Mouse (Mus musculus): ENCODE results near the gene Gm5478. TPM values are rescaled to one million over a fixed set of nuclear protein-coding genes. Genes with fewer than 3 reads are reported as not detected.

The Gm5478 gene
- polyA plus RNA-seq (2014; fragmentation: Illumina TruSeq; extraction: RNeasy Lipid Tissue Mini Kit (QIAGEN cat#74804); ENCODE audit: low read depth, low replicate concordance) = not detected

DNA sequence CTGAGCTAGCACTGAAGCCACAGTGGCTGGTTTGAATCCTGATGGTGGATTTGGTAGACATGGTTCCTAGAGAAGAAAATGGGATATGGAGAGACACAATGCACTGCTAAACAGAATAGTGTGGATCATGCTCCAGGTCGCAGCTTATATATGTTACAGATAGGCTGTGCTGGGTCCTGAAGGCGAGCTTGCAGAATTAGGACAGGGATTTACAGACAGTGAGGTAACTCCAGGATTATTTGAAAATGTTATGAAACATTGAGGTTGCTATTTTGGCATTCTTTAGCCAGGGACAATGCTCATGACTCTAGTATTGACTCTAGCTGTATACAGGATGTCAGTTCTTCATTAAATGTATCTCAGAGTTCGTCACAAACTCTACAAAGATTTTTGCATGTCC is at the start of gene Gm5478:
Gene Gm5478 (minus strand): TSS at position 101 of the 400 bp plus-strand sequence.

DNA sequence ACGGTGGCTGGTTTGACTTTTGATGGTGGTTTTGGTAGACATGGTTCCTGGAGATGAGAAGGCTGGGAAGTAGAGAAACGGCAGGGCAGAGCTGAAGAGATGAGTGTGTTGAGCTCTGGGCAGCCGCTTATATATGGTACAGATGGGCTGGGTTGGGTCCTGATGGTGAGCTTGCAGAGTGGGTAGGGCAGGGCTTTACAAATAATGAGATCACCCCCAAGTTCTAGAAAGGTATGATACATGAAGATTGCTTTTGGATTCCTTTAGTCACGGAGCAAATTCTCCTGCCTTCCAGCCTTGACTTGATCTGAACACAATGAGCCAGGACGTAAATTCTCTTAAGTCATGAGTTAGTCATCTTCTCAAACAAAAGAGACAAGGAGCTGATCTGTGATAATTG is 47.0 kb upstream of the Gm5478 start, which contains the start of gene Krt6a:
Gene Krt6a (minus strand): TSS at position 101 of the 400 bp plus-strand sequence.

DNA sequence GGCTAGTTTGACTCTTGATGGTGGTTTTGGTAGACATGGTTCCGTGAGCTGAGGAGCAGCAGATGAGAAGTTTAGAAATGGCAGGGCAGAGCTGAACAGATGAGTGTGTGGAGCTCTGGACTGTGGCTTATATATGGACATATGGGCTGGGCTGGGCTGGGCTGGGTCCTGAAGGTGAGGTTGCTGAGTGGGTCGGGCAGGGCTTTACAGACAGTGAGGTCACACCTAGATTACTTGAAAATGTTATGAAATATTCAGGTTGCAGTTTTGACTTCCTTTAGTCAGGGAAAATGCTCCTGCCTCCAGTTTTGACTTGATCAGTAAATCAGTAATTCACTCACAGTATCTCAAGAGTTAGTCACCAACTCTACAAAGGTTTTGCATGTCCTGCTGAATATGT is 33.0 kb upstream of the Gm5478 start, which contains the start of gene Krt6b:
Gene Krt6b (minus strand): TSS at position 101 of the 400 bp plus-strand sequence.

DNA sequence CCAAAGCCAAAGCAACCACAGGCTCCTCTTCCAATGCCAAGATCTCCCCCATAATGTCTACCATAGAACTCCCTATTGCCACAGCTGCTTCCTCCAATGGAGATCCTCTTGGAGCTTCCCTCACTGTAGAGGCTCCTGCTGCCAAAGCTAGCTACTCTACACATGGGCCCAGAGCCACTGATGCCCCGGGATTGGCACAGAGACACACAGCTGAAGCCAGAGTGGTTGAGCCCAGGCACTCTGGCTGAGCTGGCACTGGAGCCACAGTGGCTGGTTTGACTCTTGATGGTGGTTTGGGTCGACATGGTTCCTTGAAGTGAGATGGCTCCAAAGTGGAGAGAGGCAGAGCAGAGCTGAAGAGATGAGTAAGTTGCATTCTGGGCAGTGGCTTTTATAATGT is 19.3 kb downstream of the Gm5478 start, which contains the start of gene Gm5414:
Gene Gm5414 (minus strand): TSS at position 305 of the 400 bp plus-strand sequence.

Other genes starting within 250 kb of the Gm5478 start
- 2.1 TPM for gene Krt7, start 236.3 kb downstream of the Gm5478 start, polyA plus RNA-seq (2014; fragmentation: Illumina TruSeq; extraction: RNeasy Lipid Tissue Mini Kit (QIAGEN cat#74804); ENCODE audit: low read depth, low replicate concordance)
- gene Krt87, start 208.6 kb downstream of the Gm5478 start, polyA plus RNA-seq (2014; fragmentation: Illumina TruSeq; extraction: RNeasy Lipid Tissue Mini Kit (QIAGEN cat#74804); ENCODE audit: low read depth, low replicate concordance) = not detected
- gene Krt88, start 199.6 kb downstream of the Gm5478 start, polyA plus RNA-seq (2014; fragmentation: Illumina TruSeq; extraction: RNeasy Lipid Tissue Mini Kit (QIAGEN cat#74804); ENCODE audit: low read depth, low replicate concordance) = not detected
- not detected for gene Krt81, start 183.6 kb downstream of the Gm5478 start, polyA plus RNA-seq (2014; fragmentation: Illumina TruSeq; extraction: RNeasy Lipid Tissue Mini Kit (QIAGEN cat#74804); ENCODE audit: low read depth, low replicate concordance)
- gene Krt86, start 173.9 kb downstream of the Gm5478 start, polyA plus RNA-seq (2014; fragmentation: Illumina TruSeq; extraction: RNeasy Lipid Tissue Mini Kit (QIAGEN cat#74804); ENCODE audit: low read depth, low replicate concordance) = not detected
- gene Krt83, start 155.9 kb downstream of the Gm5478 start, polyA plus RNA-seq (2014; fragmentation: Illumina TruSeq; extraction: RNeasy Lipid Tissue Mini Kit (QIAGEN cat#74804); ENCODE audit: low read depth, low replicate concordance) = not detected
- not detected for gene Gm49425, start 130.1 kb downstream of the Gm5478 start, polyA plus RNA-seq (2014; fragmentation: Illumina TruSeq; extraction: RNeasy Lipid Tissue Mini Kit (QIAGEN cat#74804); ENCODE audit: low read depth, low replicate concordance)
- gene Krt84, start 114.6 kb downstream of the Gm5478 start, polyA plus RNA-seq (2014; fragmentation: Illumina TruSeq; extraction: RNeasy Lipid Tissue Mini Kit (QIAGEN cat#74804); ENCODE audit: low read depth, low replicate concordance) = not detected
- not detected for gene Krt82, start 96.7 kb downstream of the Gm5478 start, polyA plus RNA-seq (2014; fragmentation: Illumina TruSeq; extraction: RNeasy Lipid Tissue Mini Kit (QIAGEN cat#74804); ENCODE audit: low read depth, low replicate concordance)
- gene Krt90, start 84.4 kb downstream of the Gm5478 start, polyA plus RNA-seq (2014; fragmentation: Illumina TruSeq; extraction: RNeasy Lipid Tissue Mini Kit (QIAGEN cat#74804); ENCODE audit: low read depth, low replicate concordance) = not detected
- gene Krt75, start 73.5 kb downstream of the Gm5478 start, polyA plus RNA-seq (2014; fragmentation: Illumina TruSeq; extraction: RNeasy Lipid Tissue Mini Kit (QIAGEN cat#74804); ENCODE audit: low read depth, low replicate concordance) = not detected
- gene Gm5414, start 19.2 kb downstream of the Gm5478 start, polyA plus RNA-seq (2014; fragmentation: Illumina TruSeq; extraction: RNeasy Lipid Tissue Mini Kit (QIAGEN cat#74804); ENCODE audit: low read depth, low replicate concordance) = not detected
- gene Krt6b, start 32.9 kb upstream of the Gm5478 start, polyA plus RNA-seq (2014; fragmentation: Illumina TruSeq; extraction: RNeasy Lipid Tissue Mini Kit (QIAGEN cat#74804); ENCODE audit: low read depth, low replicate concordance) = not detected
- not detected for gene Krt6a, start 46.9 kb upstream of the Gm5478 start, polyA plus RNA-seq (2014; fragmentation: Illumina TruSeq; extraction: RNeasy Lipid Tissue Mini Kit (QIAGEN cat#74804); ENCODE audit: low read depth, low replicate concordance)
- gene Krt5, start 65.5 kb upstream of the Gm5478 start, polyA plus RNA-seq (2014; fragmentation: Illumina TruSeq; extraction: RNeasy Lipid Tissue Mini Kit (QIAGEN cat#74804); ENCODE audit: low read depth, low replicate concordance) = not detected
- gene Krt71, start 95.7 kb upstream of the Gm5478 start, polyA plus RNA-seq (2014; fragmentation: Illumina TruSeq; extraction: RNeasy Lipid Tissue Mini Kit (QIAGEN cat#74804); ENCODE audit: low read depth, low replicate concordance) = not detected
- gene Krt72, start 139.1 kb upstream of the Gm5478 start, polyA plus RNA-seq (2014; fragmentation: Illumina TruSeq; extraction: RNeasy Lipid Tissue Mini Kit (QIAGEN cat#74804); ENCODE audit: low read depth, low replicate concordance) = not detected
- gene Krt73, start 155.0 kb upstream of the Gm5478 start, polyA plus RNA-seq (2014; fragmentation: Illumina TruSeq; extraction: RNeasy Lipid Tissue Mini Kit (QIAGEN cat#74804); ENCODE audit: low read depth, low replicate concordance) = not detected
- not detected for gene Krt2, start 170.8 kb upstream of the Gm5478 start, polyA plus RNA-seq (2014; fragmentation: Illumina TruSeq; extraction: RNeasy Lipid Tissue Mini Kit (QIAGEN cat#74804); ENCODE audit: low read depth, low replicate concordance)
- gene Krt1, start 203.4 kb upstream of the Gm5478 start, polyA plus RNA-seq (2014; fragmentation: Illumina TruSeq; extraction: RNeasy Lipid Tissue Mini Kit (QIAGEN cat#74804); ENCODE audit: low read depth, low replicate concordance) = not detected
- not detected for gene Krt77, start 222.3 kb upstream of the Gm5478 start, polyA plus RNA-seq (2014; fragmentation: Illumina TruSeq; extraction: RNeasy Lipid Tissue Mini Kit (QIAGEN cat#74804); ENCODE audit: low read depth, low replicate concordance)
- gene Krt76, start 245.5 kb upstream of the Gm5478 start, polyA plus RNA-seq (2014; fragmentation: Illumina TruSeq; extraction: RNeasy Lipid Tissue Mini Kit (QIAGEN cat#74804); ENCODE audit: low read depth, low replicate concordance) = not detected